Mouse (Mus musculus) layer of hippocampus, adult 18-20 months (tissue): Measurements from ENCODE around the gene Izumo1r. TPM values are rescaled to one million over a fixed set of nuclear protein-coding genes. Genes with fewer than 3 reads are reported as not detected.
A peak's percentile ranks its signal among the peaks of the same experiment; 100 is the strongest.
"Not testable (repeated sequence)": the region's sequence is repeated elsewhere in the genome, so short reads cannot be mapped to it uniquely, and the experiment has no call there.

Experiments used
- DNase-seq, 2 experiments: peaks; one replicate each; pipeline ENCODE4 v3.0.0; 2022; ENCODE audit warnings: low spot score in 2 of 2
- total RNA-seq, 2 experiments: library from RNA; stranded (reverse); gene quantifications; 2 replicates each; pipeline ENCODE4 v1.2.3; 2021

Izumo1r gene
- total RNA-seq, 2 experiments from 2014 or later: not detected

DNA sequence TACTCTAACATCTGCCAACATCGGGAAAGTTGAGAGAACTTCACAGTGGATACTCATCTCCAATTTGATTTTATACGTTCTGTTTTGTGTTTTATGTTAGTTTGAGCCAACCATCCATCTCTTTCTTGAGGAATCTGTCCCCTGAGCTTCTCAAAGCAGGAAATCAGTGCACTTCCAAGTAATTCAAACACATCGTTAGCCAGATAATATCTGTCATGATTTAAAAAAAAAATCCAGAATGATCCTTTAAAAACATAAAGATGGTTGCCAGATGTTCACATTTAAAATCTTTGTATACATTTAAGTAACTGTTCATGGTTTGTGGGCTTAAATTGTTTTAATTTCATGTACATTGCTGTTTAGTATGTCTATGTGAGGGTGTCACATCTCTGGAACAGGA is 2.2 kb upstream of the Izumo1r start:
- no peak for DNase-seq

DNA sequence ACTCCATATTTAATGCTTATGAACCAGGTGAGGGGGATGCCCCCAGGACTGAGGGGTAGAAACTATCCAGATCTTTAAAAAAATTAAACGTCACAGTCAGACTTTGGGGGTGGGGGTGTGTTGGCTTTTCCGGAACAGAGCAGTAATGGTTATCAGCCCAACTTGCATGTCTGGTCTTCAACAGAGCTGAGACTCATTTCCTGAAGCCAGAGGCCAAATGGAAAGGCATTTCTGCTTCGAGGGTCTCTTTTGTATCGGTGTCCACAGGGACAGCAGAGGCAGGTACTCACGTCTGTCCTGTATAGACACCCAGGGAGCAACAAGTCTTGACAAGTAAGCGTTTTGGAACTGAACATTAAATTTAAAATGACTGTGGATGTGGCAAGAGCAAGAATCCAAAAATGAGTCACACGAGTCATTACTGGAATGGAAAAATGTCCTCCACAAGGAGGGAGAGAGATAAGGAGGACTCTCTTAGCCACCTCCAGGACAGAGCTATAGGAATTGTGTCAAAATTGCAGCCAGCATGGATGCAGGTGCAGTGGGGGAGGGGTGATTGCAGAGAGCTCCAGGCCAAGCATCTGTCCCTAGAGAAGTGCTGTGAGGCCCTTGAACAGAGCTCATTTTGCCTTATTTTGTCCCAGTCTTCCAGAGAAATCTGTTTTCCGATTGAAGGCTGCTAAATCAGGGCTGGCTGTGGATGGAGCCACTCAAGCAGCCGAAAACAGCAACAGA is 1.2 kb upstream of the Izumo1r start:
- no peak for DNase-seq

DNA sequence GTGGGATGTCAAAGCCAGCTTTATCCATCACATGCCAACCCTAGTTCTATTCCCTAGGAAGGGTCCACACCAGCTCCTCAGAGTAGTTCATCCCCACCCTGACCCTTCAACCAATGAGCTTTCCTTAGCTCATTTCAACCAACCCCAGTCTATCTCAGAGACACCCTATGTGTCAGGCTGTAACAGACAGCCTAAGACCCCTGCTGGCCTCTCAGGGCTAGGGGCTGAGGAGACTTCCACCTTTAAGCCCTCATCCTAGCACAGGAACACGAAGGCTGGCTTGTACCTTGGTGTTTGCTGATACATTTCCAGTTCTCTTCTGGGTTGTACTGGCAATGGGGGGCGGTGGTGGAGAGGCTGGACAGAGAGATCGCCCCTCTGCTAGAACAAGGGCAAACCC is 743 bp downstream of the Izumo1r start:
- DNase-seq: no peak

DNA sequence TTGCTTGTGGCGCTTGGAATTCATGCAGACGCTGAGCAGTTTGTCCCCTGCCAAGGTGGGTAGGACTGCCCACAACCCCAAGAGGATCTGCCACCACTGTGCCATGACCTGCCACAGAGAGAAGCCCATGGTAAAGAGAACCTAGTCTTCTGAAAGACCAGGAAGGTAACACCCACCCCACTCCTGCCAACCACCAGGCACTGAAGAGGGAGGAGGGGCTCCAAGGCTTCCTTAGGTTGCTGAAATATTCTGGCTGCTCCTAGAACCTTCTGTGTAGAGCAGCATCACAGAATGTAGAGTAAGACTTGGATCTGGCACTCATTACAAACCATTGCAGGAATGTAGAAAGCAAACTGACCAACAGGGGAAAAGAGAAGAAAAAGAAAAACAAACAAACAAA is 1.3 kb downstream of the Izumo1r start:
- no peak for DNase-seq

DNA sequence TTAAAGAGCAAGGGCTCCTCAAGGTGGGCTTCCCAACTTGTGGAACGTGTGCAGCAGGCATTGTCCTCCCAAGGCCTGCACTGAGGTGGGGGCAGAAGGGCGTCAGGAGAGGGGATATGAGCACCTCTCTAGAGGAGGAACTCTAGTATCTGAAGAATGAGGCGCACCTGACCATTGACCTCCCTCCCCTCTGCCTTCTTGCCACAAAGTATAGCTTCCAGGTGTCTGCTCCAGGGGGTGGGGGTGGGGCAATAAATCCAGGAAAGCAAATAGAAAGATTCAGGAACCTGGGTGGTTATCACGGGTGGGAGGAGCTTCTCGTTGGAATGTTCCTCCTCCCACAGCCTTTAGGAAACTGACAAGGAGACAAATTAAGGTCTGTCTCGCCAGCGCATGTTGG is 2.0 kb downstream of the Izumo1r start:
- no peak for DNase-seq

DNA sequence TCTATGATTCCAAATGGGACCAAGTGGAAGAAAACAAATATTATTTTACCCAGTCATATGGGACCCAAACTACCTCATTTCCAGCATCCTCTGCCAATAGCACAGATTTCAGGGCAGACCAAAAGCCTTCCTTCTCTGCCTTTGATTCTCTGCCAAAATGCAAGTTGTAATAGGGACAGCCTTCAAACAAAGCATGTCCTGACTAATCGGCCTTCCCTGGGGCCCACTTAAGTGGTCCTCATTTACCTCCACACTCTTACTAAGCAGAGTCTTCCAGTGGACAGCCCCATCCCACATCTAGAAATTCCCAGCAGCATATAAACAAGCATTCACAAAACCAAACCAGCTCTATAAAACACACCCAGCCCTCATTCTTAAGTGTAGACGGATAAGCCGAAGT is 6.6 kb downstream of the Izumo1r start:
- peak in 1 of 2 experiments; percentile 19 for DNase-seq

DNA sequence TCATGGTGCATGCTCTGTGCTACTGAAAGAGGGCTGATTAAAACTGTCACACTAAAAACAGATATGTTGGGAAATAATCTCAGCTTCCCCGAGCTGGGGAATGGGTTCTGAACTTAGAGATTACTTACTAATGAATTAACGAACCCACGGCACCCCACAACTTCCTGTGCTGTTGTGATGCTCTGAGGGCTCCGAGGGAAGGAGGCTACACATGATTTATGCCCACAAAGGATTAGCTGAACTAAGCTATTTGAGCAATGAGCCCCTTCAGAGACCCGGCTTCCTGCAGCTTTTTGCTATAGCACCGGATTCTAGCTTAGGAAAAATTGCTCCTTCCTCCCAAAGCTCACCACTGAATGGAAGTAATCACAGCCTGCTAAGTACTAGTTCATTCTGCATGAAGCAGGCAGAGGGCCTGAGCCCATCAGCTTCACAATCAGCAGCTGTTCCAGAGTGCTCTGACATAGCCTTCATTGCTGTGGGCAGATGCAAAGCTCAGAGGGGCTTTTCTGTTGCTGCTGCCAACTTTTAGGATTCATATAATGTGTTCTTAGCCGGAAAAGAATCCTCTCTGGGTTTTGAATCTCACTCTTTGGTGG is 8.4 kb downstream of the Izumo1r start:
- no peak for DNase-seq

DNA sequence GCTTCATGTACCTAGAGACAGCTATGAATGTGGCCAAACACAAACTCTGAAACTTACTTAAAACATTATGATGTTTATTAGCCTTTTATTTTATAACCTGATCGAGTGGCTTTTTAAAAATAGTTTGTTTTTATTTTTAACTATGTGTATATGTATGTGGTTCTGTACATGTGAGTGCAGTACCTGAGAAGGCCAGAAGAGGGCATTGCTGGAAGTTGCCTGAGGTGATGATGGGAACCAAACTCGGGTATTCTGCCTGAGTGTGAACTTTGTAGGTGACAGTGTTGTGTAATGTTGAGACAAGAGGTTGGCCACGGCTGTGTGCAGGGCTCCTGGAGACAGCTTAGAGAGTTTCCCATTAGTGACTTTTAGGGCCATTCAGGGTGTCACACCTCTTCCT is 9.1 kb downstream of the Izumo1r start:
- DNase-seq: no peak

DNA sequence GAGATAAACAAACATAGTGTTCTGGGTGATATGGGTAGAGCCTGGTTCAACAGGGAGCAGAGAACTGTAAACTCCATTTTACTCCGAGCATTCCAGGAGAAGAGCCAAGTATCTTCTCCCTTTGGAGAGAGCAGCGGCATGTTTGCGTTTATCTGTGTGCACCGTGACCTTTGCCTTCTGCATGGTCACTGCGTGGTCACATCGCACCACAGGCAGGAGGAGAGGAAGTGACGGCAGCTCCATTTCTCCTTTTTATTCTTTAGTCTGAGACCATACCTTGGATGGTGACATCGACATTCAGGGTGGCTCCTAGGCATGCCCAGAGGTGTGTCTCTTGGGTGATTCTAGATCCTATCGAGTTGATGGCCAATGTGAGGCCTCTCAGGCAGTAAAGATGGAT is 10.4 kb downstream of the Izumo1r start:
- no peak for DNase-seq

DNA sequence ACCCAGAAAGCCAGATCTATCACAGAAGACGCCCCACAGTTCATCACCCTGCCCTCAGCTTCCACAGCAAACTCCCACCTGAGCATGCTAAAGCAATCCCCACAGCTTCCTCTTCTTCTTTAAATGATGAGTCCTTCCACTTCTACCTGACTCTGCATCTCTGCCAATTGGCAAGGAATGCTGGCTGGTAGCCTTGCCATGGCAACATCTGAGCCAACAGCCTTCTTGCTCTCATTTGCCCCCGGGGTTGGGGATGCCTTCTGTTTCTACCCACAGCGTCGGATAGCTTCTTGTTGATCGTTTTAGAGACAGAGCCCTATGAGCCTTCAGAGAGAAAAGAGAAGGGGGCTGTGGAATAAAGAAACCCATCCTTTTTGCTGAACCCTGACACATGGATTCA is 11.9 kb downstream of the Izumo1r start:
- no peak for DNase-seq

DNA sequence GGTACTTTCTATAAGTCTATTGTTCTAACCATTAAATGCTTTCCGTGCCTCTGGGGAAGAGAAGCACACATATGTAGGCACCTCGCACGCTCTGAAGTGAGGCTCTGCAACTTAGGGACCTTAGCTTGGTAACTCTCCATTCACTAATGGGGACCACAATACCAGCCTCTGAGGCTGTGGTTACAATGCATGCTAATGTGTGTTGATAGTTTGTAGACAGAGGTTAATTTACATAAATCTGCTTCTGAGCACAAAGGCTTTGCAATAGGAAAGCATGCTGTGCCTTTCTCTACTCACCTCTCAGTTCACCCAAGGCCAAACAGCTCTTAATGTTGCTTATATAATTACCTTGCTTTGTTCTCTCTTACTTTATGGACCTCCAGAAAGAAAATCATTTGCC is 13.1 kb downstream of the Izumo1r start:
- no peak for DNase-seq

DNA sequence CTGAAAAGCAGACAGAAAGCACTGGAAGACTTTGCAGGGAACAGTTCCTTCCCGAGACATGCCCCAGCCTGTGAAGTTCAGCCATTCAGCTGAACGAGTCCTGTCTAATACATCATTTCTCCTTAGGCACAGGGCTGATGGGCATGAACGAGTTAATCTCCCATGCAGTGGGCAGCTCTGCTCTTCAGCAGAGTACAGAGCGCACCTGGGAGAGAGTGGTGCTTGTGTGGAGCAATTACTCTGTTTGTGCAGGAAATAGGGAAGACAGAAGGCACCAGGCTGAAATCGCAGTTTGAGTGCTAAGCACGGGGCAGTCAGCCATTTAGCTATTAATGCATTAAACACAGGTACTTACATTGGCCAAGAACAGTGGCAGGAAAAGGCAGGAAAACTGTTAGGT is 15.1 kb downstream of the Izumo1r start:
- DNase-seq: no peak

DNA sequence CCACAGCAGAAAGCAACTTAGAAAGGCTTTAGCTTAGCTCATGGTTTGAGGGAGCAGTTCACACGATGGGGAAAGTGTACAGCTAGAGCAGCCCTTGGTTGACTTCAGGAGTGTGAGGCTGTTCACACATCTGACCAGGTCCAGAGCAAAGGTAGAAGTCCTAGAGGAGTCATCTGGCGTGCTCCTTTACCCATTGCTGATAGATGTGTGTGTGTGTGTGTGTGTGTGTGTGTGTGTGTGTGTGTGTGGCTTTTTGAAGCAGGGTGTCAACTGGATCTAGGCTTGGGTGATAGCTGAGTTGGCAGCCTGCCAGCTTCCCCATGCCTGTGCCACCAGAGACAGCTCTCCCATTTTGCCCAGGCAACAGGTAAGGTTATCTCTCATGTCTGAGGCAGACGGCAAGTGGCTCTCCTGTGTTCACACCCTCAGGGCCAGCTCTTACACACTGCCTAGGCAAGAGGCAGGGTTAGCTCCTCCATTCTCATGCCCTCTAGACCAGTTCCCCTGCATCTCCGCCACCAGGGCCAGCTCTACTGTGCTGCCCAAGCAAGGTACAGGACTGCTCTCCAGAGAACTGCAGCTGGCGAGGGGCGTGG is 15.9 kb downstream of the Izumo1r start:
- no peak for DNase-seq

DNA sequence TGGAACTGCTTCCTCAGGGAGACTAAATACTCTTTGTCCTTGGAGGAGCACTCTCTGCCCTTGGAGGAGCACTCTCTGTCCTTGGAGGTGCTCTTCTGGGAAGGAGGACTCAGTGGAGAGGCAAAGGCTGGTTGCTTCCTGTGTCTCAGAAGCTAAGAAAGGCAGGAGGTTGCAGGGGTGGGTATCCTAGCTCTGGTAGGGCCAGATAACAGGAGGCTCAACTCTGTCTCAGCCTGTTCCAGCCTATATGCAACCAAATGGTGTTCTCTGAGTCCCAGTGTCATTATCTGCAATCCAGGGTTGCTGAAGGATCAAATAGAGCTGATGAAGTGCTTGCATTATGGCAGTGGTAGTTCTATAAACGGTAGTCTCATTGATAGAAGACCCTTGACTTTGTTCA is 17.8 kb downstream of the Izumo1r start:
- DNase-seq: no peak

DNA sequence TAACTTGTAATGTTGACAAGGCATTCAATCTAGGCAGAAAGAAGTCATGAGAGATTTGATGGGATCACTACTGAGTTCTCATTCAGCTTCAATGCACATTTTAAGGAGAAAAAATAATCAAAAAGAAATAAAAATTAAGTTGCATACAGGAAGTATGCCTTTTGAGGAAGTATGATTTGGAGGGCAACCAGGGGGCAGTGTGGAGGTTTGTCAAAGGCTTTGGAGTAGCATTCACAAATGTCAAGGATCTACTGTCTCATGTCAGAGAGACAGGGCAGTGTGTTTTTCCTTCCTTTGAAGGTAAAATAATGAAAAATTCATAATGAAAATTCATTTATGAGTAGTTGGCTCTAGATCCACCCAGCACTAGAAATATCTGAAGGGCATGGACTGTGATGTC is 18.6 kb downstream of the Izumo1r start:
- DNase-seq: no peak

DNA sequence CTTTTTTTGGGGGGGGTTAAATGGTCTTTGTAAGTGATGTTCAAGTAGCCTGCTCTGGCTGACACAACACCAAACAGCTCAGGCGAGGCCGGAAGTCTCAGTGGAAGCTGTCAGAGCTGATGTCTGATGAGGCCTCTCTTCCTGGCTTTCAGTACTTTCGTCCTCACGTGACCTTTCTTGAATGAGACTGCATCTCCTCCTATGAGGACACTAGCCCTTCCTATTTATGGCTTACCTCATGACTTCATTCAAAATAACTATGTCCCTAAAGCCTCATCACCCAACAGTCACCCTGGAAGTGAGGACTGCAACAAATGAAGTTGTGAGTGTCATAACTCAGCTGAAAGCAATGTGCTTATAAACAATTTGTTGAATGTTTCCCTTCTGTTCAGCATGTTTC is 19.1 kb downstream of the Izumo1r start:
- no peak for DNase-seq

DNA sequence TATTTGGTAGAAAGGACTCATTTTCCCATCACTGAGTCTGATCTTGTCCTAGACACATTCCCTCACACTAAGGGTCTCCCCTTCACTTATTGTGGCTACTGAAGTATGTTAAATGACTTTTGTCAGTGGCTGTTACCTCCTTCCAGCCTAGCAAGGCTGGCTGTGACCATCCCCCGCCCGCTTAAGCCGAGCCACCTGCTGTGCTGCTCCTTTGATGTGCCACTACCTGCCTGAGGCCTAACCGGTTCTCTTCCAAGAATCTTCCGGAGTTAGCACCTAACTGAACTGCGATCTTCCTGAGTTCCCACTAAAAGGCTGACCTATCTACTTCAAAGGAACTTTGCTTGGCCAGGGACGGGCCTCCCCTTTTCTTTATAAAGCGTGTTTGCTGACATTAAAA is 27.2 kb downstream of the Izumo1r start:
- not testable (repeated sequence) for DNase-seq

DNA sequence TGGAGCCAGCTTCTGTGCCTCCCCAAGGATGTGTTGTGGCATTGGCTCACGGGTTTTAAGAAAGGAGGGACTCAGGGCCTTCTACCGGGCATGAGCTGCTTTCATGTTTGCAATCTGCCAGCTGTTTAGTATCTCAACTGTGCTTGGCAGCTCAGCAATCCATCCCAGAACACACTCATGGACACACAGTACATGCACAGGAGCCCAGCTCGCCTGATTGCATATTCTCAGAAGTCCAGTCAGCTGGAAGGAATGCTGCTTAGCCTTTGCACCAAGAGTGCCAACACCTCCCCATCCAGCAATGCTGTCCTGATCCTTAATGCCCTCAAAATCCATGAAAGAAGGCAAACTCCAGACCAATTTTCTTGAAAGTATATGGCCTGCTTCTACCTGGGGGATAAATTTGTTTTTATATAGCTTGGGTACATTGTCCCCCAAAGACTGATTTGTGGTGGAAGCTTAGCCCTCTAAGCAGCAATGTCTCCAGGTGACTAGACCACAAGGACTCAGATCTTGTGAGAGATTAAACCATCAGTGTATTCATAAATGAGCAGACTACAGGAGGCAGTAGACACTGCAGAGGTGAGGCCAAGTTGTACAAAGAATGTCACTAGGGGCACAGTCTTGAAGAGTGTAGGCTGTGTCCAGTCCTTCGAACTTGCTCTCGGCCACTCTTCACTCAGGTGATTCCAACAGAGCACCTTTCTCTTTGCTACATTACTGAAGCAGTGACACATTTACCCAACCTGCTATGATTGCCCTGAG is 27.8 kb downstream of the Izumo1r start:
- DNase-seq: no peak

DNA sequence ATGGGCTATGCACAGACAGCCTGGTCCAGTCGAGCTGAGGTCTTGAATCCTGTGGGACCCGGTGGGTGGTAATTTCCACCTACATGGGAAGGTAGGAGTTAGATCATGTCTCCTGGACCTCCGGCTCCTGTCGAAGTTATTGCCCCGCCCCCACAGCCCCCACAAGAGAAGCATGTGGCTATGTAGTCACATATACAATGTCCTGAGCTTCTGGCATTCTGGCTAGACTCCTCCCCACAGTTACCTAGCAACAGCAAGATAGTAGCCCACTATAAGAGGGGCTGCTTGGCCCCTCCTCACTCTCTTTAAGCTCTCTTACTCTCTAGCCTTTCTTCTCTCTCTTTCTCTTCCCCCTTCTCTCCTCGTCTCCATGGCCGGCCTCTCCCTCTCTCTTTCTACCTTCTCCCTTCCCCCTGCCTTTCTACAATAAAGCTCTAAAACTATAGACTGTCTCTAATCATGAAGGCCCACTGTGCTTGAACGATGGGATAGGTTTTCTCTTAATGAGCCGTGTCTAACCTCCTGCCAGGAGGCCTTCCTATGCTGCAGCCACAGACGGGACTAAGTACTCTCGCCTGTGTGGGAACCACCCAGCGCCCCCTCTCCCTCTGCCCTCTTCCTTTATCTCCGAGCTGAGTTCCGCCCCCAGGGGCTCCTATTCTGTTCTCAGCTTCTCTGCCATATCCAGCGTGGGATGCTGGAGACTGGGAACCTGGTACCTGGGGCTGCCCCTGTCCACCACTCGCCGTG is 31.4 kb downstream of the Izumo1r start:
- no peak for DNase-seq

DNA sequence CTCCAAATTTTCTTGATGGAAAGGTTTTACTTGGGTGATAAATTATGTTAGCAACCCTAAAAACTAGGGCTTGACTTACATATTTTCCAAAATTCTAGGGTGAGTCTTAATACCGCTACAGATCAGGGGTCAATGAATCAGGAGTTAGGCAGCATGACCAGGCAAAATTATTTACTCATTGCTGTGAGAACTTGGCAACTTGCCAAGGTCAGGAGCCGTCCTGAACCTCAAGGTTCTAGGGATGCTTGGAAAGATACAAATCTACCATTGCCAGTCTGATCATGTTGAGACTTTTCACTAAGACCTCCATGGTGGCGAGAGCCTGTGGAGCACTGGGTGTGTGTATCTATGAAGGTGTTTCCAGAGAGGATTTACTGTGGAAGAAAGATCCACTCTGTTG is 32.2 kb downstream of the Izumo1r start:
- no peak for DNase-seq

DNA sequence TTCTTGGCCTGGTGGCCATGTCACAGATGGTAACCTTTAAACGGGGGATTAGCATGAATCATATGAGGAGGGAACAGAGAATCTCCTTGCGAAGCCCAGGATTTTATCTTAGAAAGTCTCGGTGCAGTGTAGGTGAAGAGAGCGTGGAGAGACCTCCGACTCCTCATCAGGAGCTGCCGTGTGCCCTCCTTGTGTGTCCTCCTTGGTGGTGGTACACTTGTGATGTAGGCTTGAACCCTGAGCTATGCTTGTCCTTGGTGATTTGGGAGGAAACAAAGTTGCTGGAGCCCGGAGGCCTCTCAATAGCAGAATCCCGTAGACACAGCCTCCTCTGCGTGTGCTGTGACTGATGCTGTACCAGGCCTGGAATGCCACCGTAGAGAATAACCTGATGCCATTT is 32.9 kb downstream of the Izumo1r start:
- DNase-seq: no peak
